Mouse (Mus musculus) liver, postnatal 0 days (tissue): Measurements from ENCODE around the gene Paqr5. TPM values are rescaled to one million over a fixed set of nuclear protein-coding genes. Genes with fewer than 3 reads are reported as not detected.

Experiments used
- ATAC-seq: fragments of 200-750 bp; cut with Nextera tagmentation; 2 replicates; pipeline ENCODE4 v1.8.0; 2017; ENCODE audit warnings: mild to moderate bottlenecking, moderate library complexity
- DNase-seq: peaks from one replicate; pipeline ENCODE4 v3.0.0-alpha.2; 2016
- H3K27ac ChIP-seq: fragments of 300-500 bp; sonication (generic); 2 replicates; pipeline ENCODE4 v1.5.1; 2014; ENCODE audit warnings: antibody characterized with exemption, moderate library complexity, mild to moderate bottlenecking, low read depth
- H3K27me3 ChIP-seq: fragments of 300-500 bp; sonication (generic); 2 replicates; pipeline ENCODE4 v1.6.1; 2014; ENCODE audit warnings: low read length, control low read depth, mixed read lengths; ENCODE audit not compliant: insufficient read depth
- H3K36me3 ChIP-seq: fragments of 300-500 bp; sonication (generic); replicated peaks from 2 replicates; pipeline ENCODE4 v1.6.1; 2014; ENCODE audit warnings: mild to moderate bottlenecking, control low read depth, low read length, moderate library complexity, mixed read lengths; ENCODE audit not compliant: insufficient read depth
- H3K4me1 ChIP-seq: fragments of 300-500 bp; sonication (generic); 2 replicates; pipeline ENCODE4 v1.6.1; 2014; ENCODE audit warnings: antibody characterized with exemption, mild to moderate bottlenecking, control low read depth; ENCODE audit not compliant: insufficient read depth
- H3K4me2 ChIP-seq: fragments of 300-500 bp; sonication (generic); 2 replicates; pipeline ENCODE4 v1.6.1; 2014; ENCODE audit warnings: low read depth, mild to moderate bottlenecking, low read length, moderate library complexity, mixed read lengths
- H3K4me3 ChIP-seq: fragments of 300-500 bp; sonication (generic); 2 replicates; pipeline ENCODE4 v1.5.1; 2014; ENCODE audit warnings: low read depth, low read length
- H3K9ac ChIP-seq: fragments of 300-500 bp; sonication (generic); replicated peaks from 2 replicates; pipeline ENCODE4 v1.6.1; 2014; ENCODE audit warnings: mild to moderate bottlenecking, moderate library complexity
- H3K9me3 ChIP-seq: fragments of 300-500 bp; sonication (generic); 2 replicates; pipeline ENCODE4 v1.6.1; 2016; ENCODE audit warnings: mild to moderate bottlenecking, control low read depth, low read length, mixed read lengths
- CTCF ChIP-seq: sonication (generic); IDR thresholded peaks from 2 replicates; pipeline ENCODE4 v1.5.1; 2016; ENCODE audit warnings: antibody characterized with exemption, low read depth
- EP300 ChIP-seq: IDR thresholded peaks from 2 replicates; pipeline ENCODE4 v1.6.1; 2016; ENCODE audit warnings: antibody characterized with exemption, low read depth, mild to moderate bottlenecking
- whole genome bisulfite sequencing: fragments of 180-500 bp; shearing (Covaris S2); extraction: QIAGEN DNeasy Blood & Tissue Kit; methylation state at CpG from one replicate; pipeline ENCODE4 v1.1.7; 2014; ENCODE audit not compliant: insufficient replicate concordance; 5-methylcytosine and 5-hydroxymethylcytosine counted together
- polyA plus RNA-seq: library from polyadenylated mRNA; unstranded; fragments of >200 nt; fragmentation: Nextera tagmentation; extraction: Ambion mirVana; gene quantifications from 2 replicates; pipeline ENCODE4 v1.2.1, GENCODE M21; 2015

The Paqr5 gene
- polyA plus RNA-seq, 1 experiment from 2014 or later = 0.16 TPM

DNA sequence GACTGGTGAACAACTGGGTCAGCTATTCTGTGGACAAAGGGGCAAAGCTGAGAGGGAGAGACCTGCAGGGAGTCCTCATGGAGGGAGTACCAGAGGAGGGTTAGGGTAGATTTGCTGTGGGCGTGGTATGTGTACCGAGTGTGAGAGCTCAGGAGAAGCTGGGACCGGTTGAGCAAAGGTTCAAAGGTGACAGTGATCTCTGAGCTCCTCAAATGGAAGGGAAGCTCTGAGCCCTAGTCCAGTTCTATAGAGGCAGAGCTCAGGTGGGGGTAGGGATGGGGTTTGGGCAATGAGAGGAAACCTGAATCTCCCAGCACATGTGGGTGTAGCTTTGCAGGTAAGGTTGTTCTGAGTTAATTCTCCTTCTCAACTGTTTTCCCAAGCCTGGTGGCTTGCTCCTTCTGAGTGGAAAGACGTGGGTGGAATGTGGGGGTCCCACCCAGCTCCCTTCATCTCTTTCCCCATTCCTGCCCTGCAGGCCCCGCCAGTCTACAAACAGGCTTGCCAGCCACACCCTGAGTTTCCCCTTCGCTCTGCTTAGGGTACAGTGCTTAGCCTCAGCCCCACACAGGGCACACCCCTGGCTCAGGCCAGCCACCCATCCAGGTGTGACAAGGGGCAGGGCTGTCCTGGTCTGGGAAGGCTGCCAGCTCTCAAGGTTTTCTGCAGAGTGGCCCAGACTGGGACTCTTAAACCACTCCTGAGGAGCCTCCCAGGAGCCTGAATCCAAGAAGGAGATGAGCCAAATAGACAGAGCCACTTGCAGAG lies 26.8 kb downstream of the Paqr5 start:
- H3K9ac ChIP-seq = no peak overlapping the region
- no peak overlapping the region for H3K27ac ChIP-seq
- DNase-seq = no peak
- WGBS = 63% methylated on average over 6 of the region's 6 CpGs
- H3K4me1 ChIP-seq = peaks cover 5% of the 10 kb centered on the region; the same call in 1 of the 2 replicates
- no peaks in the 10 kb centered on the region for H3K27me3 ChIP-seq
- ATAC-seq = no peak
- no peaks in the 10 kb centered on the region for H3K36me3 ChIP-seq
- no peak overlapping the region for H3K4me2 ChIP-seq
- no peaks in the 10 kb centered on the region for H3K9me3 ChIP-seq
- H3K4me3 ChIP-seq = no peak overlapping the region
- no peak for TF ChIP-seq CTCF
- no peak for TF ChIP-seq EP300

DNA sequence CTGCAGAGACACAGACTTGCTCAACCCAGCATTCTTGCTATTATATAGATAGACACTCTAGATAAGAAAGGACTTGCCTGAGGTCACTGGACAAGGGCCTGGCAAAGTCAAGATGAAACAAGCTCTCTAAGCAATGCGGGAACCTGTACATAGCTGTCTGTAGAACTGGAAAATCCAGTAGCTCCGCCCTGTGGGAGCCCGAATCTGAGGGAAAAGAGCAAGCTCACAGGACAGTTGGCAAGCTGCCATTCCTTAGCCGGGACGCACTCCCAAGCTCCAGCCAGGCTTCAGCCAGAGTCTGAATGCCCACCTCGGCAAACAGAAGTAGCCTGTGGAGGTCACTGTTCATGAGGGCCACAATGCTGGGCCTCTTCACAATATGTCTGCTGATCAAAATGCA lies 28.8 kb downstream of the Paqr5 start:
- no peak overlapping the region for H3K9ac ChIP-seq
- DNase-seq (peak; percentile 57), ATAC-seq (no peak)
- peaks cover 5% of the 10 kb centered on the region; the same call in 1 of the 2 replicates for H3K4me1 ChIP-seq
- H3K27me3 ChIP-seq = no peaks in the 10 kb centered on the region
- no peaks in the 10 kb centered on the region for H3K36me3 ChIP-seq
- no peak overlapping the region for H3K4me3 ChIP-seq
- H3K9me3 ChIP-seq = no peaks in the 10 kb centered on the region
- TF ChIP-seq CTCF = no peak
- no peak for TF ChIP-seq EP300
- H3K4me2 ChIP-seq = no peak overlapping the region
- 39% methylated on average over 6 of the region's 6 CpGs for WGBS
- no peak overlapping the region for H3K27ac ChIP-seq

DNA sequence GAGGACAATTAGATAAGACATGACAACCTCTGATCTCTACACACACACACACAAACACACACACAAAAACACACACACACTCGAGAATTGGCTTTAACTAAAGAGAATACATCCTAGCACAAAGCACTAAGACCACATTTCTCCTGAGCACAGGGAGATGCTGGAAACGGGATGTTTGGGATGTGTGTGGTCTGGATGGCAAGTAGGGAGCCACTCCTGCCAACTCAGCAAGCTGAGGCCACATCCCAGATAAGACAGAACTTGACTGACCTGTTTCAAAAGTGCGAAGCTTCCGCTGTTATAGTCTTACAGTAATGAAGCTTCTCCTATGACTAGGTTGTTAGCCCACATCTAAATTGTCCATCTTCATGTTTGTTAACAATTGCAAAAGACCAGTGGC lies 35.5 kb downstream of the Paqr5 start:
- TF ChIP-seq CTCF (no peak), EP300 (no peak)
- Histone ChIP-seq H3K9me3 (0 out of 2 replicates have a peak, but pooled peaks cover 2% of the 10 kb centered on the region), H3K4me2 (no peak overlapping the region), H3K36me3 (no peaks in the 10 kb centered on the region), H3K27me3 (no peaks in the 10 kb centered on the region), H3K9ac (no peak overlapping the region), H3K4me1 (no peaks in the 10 kb centered on the region), H3K27ac (no peak overlapping the region), H3K4me3 (no peak overlapping the region)
- WGBS = 54% methylated on average over 4 of the region's 4 CpGs
- DNase-seq = no peak
- ATAC-seq = no peak

DNA sequence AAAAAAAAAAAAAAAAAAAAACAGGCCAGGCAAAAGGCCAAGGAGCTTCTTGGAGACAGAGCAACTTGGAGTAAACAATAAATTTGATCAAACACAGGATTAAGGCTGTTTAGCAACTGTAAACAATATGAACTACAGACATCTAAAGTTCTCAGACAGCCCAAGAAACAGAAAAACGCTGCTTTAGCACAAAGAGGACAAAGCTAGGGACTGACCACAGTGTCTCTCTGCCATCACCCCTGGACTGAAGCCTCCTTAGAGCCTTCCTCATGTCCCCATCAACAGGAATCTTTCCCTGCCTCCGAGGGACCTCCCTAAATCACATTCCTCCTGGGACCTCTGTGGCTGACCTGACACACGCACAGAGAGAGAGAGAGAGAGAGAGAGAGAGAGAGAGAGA lies 35.9 kb downstream of the Paqr5 start:
- ATAC-seq (no peak), DNase-seq (no peak)
- Histone ChIP-seq H3K36me3 (no peaks in the 10 kb centered on the region), H3K27ac (no peak overlapping the region), H3K9ac (no peak overlapping the region), H3K4me3 (no peak overlapping the region), H3K4me1 (no peaks in the 10 kb centered on the region), H3K4me2 (no peak overlapping the region), H3K27me3 (no peaks in the 10 kb centered on the region), H3K9me3 (0 out of 2 replicates have a peak, but pooled peaks cover 2% of the 10 kb centered on the region)
- no peak for TF ChIP-seq CTCF
- no peak for TF ChIP-seq EP300
- WGBS = 39% methylated on average over 3 of the region's 3 CpGs

DNA sequence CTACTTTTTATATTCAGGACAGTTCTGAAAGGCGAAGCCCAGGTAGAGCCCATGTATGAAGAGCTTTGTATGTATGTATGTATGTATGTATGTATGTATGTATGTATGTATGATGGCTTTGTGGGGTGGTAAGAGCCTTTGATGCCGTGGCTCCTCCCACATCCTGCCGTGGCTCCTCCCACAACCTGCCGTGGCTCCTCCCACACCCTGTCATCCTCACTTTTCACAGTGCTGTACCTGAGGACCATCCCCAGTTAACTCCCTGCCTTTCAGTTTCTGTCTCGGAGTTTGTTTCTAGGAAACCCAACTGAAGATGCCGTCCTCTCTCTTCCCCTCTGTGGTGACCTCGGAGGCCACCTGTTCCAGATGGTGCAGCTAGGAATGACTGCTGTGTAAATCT lies 40.6 kb downstream of the Paqr5 start:
- Histone ChIP-seq H3K4me2 (no peak overlapping the region), H3K4me3 (no peak overlapping the region), H3K27ac (no peak overlapping the region), H3K9me3 (no peaks in the 10 kb centered on the region), H3K9ac (no peak overlapping the region), H3K36me3 (no peaks in the 10 kb centered on the region), H3K27me3 (0 out of 2 replicates have a peak, but pooled peaks cover 3% of the 10 kb centered on the region), H3K4me1 (peaks cover 3% of the 10 kb centered on the region; the same call in 1 of the 2 replicates)
- DNase-seq (no peak), ATAC-seq (no peak)
- no peak for TF ChIP-seq EP300
- no peak for TF ChIP-seq CTCF
- 66% methylated on average over 7 of the region's 7 CpGs for WGBS

DNA sequence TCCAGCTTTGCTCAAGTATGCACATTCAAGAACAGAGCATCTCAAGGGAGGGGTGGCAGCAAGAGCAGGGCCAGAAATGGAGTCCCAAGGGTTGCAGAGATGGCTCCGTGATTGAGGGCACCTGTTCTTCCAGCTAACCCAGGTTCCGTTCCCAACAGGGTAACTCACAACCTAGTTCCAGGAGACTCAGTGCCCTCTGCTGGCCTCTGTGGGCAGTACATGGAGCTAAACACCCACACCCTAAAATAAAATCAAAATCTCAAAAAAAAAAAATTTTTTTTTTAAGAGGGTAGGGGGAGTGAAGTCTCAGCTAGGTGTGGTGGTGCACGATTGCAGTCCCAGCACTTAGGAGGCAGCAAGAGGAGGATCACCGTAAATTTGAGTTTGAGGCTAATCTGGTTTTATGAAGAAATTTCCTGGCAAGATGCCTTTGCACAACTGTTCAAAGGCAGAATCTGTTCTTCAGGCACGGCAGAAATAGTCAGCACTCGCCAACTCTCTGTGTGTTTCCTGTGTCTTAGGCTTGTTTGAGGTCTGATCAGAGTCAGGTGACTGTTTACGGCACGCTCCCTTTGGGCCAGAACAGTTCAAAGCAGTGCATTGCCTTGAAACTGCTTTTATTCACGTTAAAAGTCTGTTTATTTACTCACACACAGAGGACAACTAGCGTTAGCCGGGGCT lies 41.3 kb downstream of the Paqr5 start:
- Histone ChIP-seq H3K9me3 (no peaks in the 10 kb centered on the region), H3K27me3 (0 out of 2 replicates have a peak, but pooled peaks cover 3% of the 10 kb centered on the region), H3K9ac (no peak overlapping the region), H3K4me2 (no peak overlapping the region), H3K4me3 (no peak overlapping the region), H3K36me3 (no peaks in the 10 kb centered on the region), H3K27ac (no peak overlapping the region), H3K4me1 (peaks cover 3% of the 10 kb centered on the region; the same call in 1 of the 2 replicates)
- ATAC-seq (no peak), DNase-seq (peak; percentile 66)
- 36% methylated on average over 11 of the region's 11 CpGs for WGBS
- TF ChIP-seq EP300 = no peak
- peak; percentile 77 for TF ChIP-seq CTCF
